Mouse (Mus musculus) Patski (cell line): Measurements from ENCODE around the gene Ric3. TPM values are rescaled to one million over a fixed set of nuclear protein-coding genes. Genes with fewer than 3 reads are reported as not detected.
A peak's percentile ranks its signal among the peaks of the same experiment; 100 is the strongest.
"Not testable (repeated sequence)": the region's sequence is repeated elsewhere in the genome, so short reads cannot be mapped to it uniquely, and the experiment has no call there.

Experiments used
- ATAC-seq: fragments of 100-300 bp; one replicate; pipeline ENCODE4 v1.8.0; 2021
- CTCF ChIA-PET: fragments of 350-600 bp; sonication (Branson Sonifier 250); formaldehyde crosslinking; loops from one replicate; lab custom pipeline; 2022; ENCODE audit warnings: inconsistent platforms; lab: Charles Lee
- POLR2A ChIA-PET: fragments of 350-600 bp; sonication (Branson Sonifier 250); formaldehyde crosslinking; loops from one replicate; lab custom pipeline; 2022; ENCODE audit warnings: antibody characterized with exemption, inconsistent platforms; lab: Charles Lee
- DNase-seq: peaks from one replicate; pipeline ENCODE4 v3.0.0-alpha.2; 2011; ENCODE audit warnings: low read depth, low spot score
- H3K27me3 ChIP-seq: fragments of 371-371 bp; one replicate; pipeline ENCODE4 v1.5.1; 2021
- CTCF ChIP-seq: fragments of 100-300 bp; IDR thresholded peaks from one replicate; pipeline ENCODE4 v1.5.1; 2021
- in situ Hi-C: fragments of 300-500 bp; cut with MboI; formaldehyde crosslinking; loops from 3 replicates; pipeline ENCODE4 v1.11.1; 2018; ENCODE audit warnings: low pct_unique_long_range_greater_than_20kb, mixed read lengths
- polyA plus RNA-seq: library from polyadenylated mRNA; unstranded; gene quantifications from one replicate; pipeline ENCODE4 v1.2.3, GENCODE M21; 2021

The Ric3 gene
- polyA plus RNA-seq, 1 experiment from 2014 or later, result 0.27 TPM

DNA sequence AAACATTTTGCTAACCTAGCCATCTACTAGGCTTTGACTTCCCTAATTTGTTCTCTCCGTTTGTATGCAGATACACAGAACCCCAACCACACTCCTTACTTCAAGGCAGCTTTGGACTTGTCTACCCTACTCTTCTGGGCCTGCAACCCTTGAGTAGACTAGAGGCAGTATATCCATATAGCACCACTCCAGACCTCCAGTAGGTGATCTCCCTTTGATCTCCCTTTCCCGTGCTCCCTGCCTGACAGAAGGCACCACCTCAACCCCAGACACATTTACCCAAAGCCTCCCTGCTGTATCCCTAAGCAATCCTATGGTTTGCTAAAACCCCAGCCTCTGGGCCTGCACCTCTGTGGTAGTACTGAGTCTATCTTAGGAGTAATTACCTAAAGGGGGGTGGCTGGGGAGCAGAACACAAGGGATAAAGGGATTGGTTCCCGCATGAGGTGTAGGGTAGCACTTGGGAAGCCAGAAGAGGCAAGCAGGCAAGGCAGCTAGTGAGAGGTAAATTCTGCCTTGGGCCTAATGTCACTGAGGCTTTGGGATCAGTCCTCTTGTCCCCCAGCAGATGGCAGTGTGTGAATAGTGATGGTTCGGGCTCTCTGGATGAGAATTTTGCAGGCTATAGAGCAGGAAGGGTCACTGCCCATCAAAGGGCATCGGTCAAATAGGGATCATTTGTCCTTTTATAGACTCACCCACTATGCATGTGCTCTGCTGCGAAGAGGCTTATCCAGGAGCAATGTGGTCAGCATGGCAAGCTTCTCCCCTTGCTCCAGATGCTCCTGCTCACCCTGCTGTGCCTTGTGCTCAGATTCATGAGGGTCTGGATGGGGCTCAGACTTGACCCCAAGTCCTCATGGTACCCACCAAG lies 15.3 kb upstream of the Ric3 start:
- DNase-seq (no peak), ATAC-seq (peak; percentile 62)
- H3K27me3 ChIP-seq, result no peaks in the 10 kb centered on the region
- CTCF ChIA-PET, result interaction anchor here (0.7 to 2.3 kb wide), 7 partner anchors 8 to 783 kb away, joined by 3 to 15 read pairs (median 3); no protein-coding TSS in a partner anchor
- POLR2A ChIA-PET, result no interaction called here
- in situ Hi-C loops, result loop anchor here (10.0 kb wide), 1 partner anchor 156 kb away; no protein-coding TSS in a partner anchor
- TF ChIP-seq CTCF, result peak; percentile 82

DNA sequence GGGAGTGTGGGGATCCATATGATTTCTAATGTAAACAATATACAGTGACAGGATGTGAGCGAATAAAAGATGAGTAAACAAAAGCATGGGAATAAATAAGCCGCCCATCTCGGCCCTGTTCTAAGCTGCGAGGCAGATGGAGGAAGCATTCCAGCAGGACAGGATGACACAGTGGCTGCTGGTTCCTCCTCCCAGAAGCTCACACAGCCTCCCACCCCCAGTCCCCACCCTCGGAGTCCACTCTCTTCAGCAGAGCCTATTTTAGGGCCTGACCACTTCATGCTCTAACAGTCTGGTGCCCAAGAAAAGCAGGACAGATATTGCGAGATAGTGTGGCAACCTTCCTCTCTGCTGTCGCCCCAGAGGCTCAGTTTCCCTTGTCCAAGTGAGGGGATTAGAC lies 14.1 kb upstream of the Ric3 start:
- in situ Hi-C loops, result loop anchor here (10.0 kb wide), 1 partner anchor 158 kb away; no protein-coding TSS in a partner anchor
- no peak for TF ChIP-seq CTCF
- ChIA-PET CTCF (no interaction called here), POLR2A (no interaction called here)
- H3K27me3 ChIP-seq, result no peaks in the 10 kb centered on the region
- ATAC-seq (no peak), DNase-seq (no peak)

GRCm38 (mm10) chr7:109096618-109097017 lies 13.5 kb upstream of the Ric3 start:
- H3K27me3 ChIP-seq, result no peaks in the 10 kb centered on the region
- ATAC-seq (no peak), DNase-seq (no peak)
- TF ChIP-seq CTCF, result no peak
- in situ Hi-C loops, result loop anchor here (10.0 kb wide), 1 partner anchor 158 kb away; no protein-coding TSS in a partner anchor
- POLR2A ChIA-PET, result no interaction called here
- CTCF ChIA-PET, result no interaction called here

GRCm38 (mm10) chr7:109094294-109094693 lies 11.2 kb upstream of the Ric3 start:
- in situ Hi-C loops, result loop anchor here (10.0 kb wide), 1 partner anchor 161 kb away; no protein-coding TSS in a partner anchor
- POLR2A ChIA-PET, result no interaction called here

GRCm38 (mm10) chr7:109091316-109091715 lies 8.2 kb upstream of the Ric3 start:
- DNase-seq, H3K27me3 ChIP-seq, ATAC-seq, POLR2A ChIA-PET: not testable (repeated sequence)
- CTCF ChIA-PET, result interaction anchor here (1.5 kb wide), 1 partner anchor 8 kb away, joined by 3 read pairs; no protein-coding TSS in a partner anchor
- in situ Hi-C loops, result loop anchor here (10.0 kb wide), 1 partner anchor 163 kb away; no protein-coding TSS in a partner anchor

More at GRCm38 (mm10) chr7:109094294-109094693, 11.2 kb upstream of the Ric3 start:
- CTCF ChIA-PET, result no interaction called here
- no peak for DNase-seq
- no peak for ATAC-seq
- H3K27me3 ChIP-seq, result no peaks in the 10 kb centered on the region
- no peak for TF ChIP-seq CTCF

GRCm38 (mm10) chr7:109086946-109087345 lies 3.8 kb upstream of the Ric3 start:
- DNase-seq (no peak), ATAC-seq (no peak)
- no peak for TF ChIP-seq CTCF
- ChIA-PET CTCF (no interaction called here), POLR2A (no interaction called here)
- in situ Hi-C loops, result no loop called here
- H3K27me3 ChIP-seq, result peaks cover 10% of the 10 kb centered on the region

- ChIA-PET CTCF (no interaction called here), POLR2A (no interaction called here)
- no peak for TF ChIP-seq CTCF
- in situ Hi-C loops, result no loop called here
- ATAC-seq (no peak), DNase-seq (no peak)
- peaks cover 10% of the 10 kb centered on the region for H3K27me3 ChIP-seq
Observed at GRCm38 (mm10) chr7:109083813-109084184, 668 bp upstream of the Ric3 start.

DNA sequence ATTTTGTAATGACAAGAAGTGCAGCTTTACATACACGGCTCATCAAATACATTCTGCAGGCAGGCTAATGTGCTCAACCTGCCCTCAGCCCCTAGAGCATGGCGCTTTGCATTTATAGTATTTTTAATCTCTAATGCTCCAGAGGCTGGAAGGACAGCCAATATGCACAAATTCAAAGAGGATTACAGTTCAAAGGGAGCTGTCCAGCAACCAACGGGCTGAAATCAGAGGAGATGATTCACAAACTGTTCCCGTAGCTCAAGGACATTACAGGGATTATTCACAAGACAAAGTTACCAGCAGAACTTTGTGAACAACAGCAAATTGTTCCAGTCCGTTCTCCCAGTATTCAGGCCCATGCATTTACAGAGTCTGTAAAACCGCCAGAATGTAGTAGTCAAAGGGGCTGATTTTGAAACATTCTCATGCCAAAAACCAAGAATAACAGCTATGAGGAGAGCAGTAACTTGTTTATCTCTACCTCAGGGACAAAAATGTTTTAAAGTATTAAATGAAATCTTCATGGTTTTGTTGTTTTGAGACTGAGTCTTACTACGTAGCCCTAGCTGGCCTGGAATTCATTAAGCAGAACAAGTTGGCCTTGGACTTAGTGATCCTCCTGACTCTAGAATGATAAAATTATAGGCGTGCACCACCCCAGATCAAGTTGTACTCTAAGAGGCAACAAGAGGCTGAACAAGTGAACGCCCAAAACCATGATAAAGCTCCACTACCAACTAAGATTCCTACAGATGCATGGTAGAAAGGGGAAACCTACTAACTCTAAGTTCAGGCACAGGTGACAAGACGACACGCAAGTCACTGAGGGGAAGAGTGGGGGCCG lies 640 bp downstream of the Ric3 start:
- in situ Hi-C loops, result no loop called here
- ATAC-seq (no peak), DNase-seq (no peak)
- ChIA-PET CTCF (no interaction called here), POLR2A (no interaction called here)
- peaks cover 10% of the 10 kb centered on the region for H3K27me3 ChIP-seq
- no peak for TF ChIP-seq CTCF

GRCm38 (mm10) chr7:109072326-109072725 lies 10.8 kb downstream of the Ric3 start:
- TF ChIP-seq CTCF, result no peak
- POLR2A ChIA-PET, result no interaction called here
- CTCF ChIA-PET, result no interaction called here
- no peak for ATAC-seq
- DNase-seq, result no peak
- peaks cover 9% of the 10 kb centered on the region for H3K27me3 ChIP-seq
- in situ Hi-C loops, result no loop called here

- DNase-seq (no peak), ATAC-seq (no peak)
- ChIA-PET POLR2A (no interaction called here), CTCF (no interaction called here)
- in situ Hi-C loops, result no loop called here
- no peak for TF ChIP-seq CTCF
- peaks cover 15% of the 10 kb centered on the region for H3K27me3 ChIP-seq
Observed at GRCm38 (mm10) chr7:109069641-109070040, 13.5 kb downstream of the Ric3 start.

DNA sequence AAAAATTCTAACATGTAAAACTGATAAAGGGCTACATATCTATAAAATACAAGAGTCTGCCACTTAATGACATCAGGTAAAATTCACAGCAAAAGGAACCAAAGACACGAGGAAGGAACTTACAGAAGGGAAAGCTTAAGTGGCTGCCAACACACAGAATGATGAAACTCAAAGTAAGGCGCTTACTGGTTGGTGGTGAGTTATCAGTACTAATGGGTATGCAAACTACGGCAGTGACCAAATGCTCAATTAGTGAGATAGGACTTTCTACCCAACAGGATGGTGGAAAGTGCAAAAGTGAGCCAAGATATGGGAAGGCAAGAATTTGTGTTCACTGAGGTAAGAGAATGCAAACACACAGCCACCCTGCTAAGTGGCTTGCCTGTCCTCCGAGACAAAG lies 23.6 kb downstream of the Ric3 start:
- in situ Hi-C loops, result no loop called here
- CTCF ChIA-PET, result no interaction called here
- ATAC-seq, result no peak
- no peak for TF ChIP-seq CTCF
- POLR2A ChIA-PET, result no interaction called here
- H3K27me3 ChIP-seq, result peaks cover 4% of the 10 kb centered on the region
- no peak for DNase-seq
